Mouse (Mus musculus) bone marrow macrophage, adult 2 months (primary cell): ENCODE results near the gene M6pr.

Experiments
- CTCF ChIP-seq: IDR thresholded peaks from 2 replicates; pipeline ENCODE4 v1.5.1; 2012; ENCODE audit warnings: low read depth, mild to moderate bottlenecking, low read length, moderate library complexity
- POLR2A ChIP-seq: IDR thresholded peaks from 2 replicates; pipeline ENCODE4 v1.6.1; 2012; ENCODE audit warnings: mild to moderate bottlenecking, low read depth, low read length, borderline replicate concordance

- TF ChIP-seq POLR2A: no peak
- TF ChIP-seq CTCF: no peak
Observed at GRCm38 (mm10) chr6:122304790-122305555, 3.5 kb upstream of the M6pr start.
